Comparison of ENCODE assay signal across 12 mouse cellular contexts in genomic region chr16:21655291-21655690, GRCm38 (mm10). TPM values are rescaled to one million over a fixed set of nuclear protein-coding genes. Genes with fewer than 3 reads are reported as not detected.
DNase-seq lines count a peak whose midpoint lies in the region; ATAC-seq lines count a peak whose summit lies in the region.
"Had no signal": no experiment of that assay in that cellular context is flagged by ENCODE, and none has a peak within 500 bp of the region (broad histone marks: within the 10 kb centered on the region; RNA-seq: fewer than 3 reads in every experiment).

No protein-coding gene starts in this region.

- 0 out of 2 replicates have a peak, but pooled peaks have one; percentile 11 for ATAC-seq in forebrain, embryonic 14.5 days
- ATAC-seq: inflammation-experienced regulatory T-cells, adult 6 months had no signal

- no peaks in the 10 kb centered on the region for H3K27me3 ChIP-seq in forebrain, embryonic 14.5 days (replicated peaks; ENCODE audit: control insufficient read depth, insufficient read depth, low read length)
- H3K27me3 ChIP-seq: liver, embryonic 15.5 days had no signal

- 22% methylated on average over 6 of the region's 6 CpGs for WGBS in forebrain, embryonic 14.5 days

- intact Hi-C loops in heart, postnatal 10 days (cut with DNase I) = no loop called here

- no peak overlapping the region for H3K9ac ChIP-seq in forebrain, embryonic 14.5 days (ENCODE audit: low read length)
- H3K9ac ChIP-seq: liver, embryonic 15.5 days had no signal

- peak overlapping the region; percentile 50; the same call in 1 of the 2 replicates for H3K27ac ChIP-seq in forebrain, embryonic 14.5 days (ENCODE audit: low read depth, low read length)
- H3K27ac ChIP-seq: liver, embryonic 15.5 days had no signal

- DNase-seq in heart, adult 11 months = peak; percentile 93
- no peak for DNase-seq in heart, postnatal 10 days
- peak; percentile 39 for DNase-seq in forebrain, embryonic 14.5 days (ENCODE audit: low spot score)
- peak; percentile 54 for DNase-seq in kidney, adult 9 months
- DNase-seq in lung, postnatal 4 days = peak; percentile 50 to 69
- DNase-seq in cerebellum, adult 8-10 months = no peak
- DNase-seq in cerebellum, postnatal 4 days (ENCODE audit: low spot score in 2 of 2) = no peak
- no peak for DNase-seq in right cerebral cortex, postnatal 25 days
- DNase-seq: adrenal gland, postnatal 36 days; cerebellum, postnatal 25 days had no signal

- H3K9me3 ChIP-seq in forebrain, embryonic 14.5 days (replicated peaks; ENCODE audit: control insufficient read depth, low read length) = no peaks in the 10 kb centered on the region
- H3K9me3 ChIP-seq: liver, embryonic 15.5 days had no signal

- peaks cover 11% of the 10 kb centered on the region; the same call in 1 of the 2 replicates for H3K36me3 ChIP-seq in forebrain, embryonic 14.5 days (ENCODE audit: control insufficient read depth, insufficient read depth, low read length)
- H3K36me3 ChIP-seq: liver, embryonic 15.5 days had no signal

- no peak overlapping the region for H3K4me2 ChIP-seq in forebrain, embryonic 14.5 days (ENCODE audit: low read length)
- H3K4me2 ChIP-seq: liver, embryonic 15.5 days had no signal

- H3K4me3 ChIP-seq in forebrain, embryonic 14.5 days (ENCODE audit: low read depth, low read length) = no peak overlapping the region
- H3K4me3 ChIP-seq: liver, embryonic 15.5 days had no signal

- peaks cover 8% of the 10 kb centered on the region for H3K4me1 ChIP-seq in forebrain, embryonic 14.5 days (ENCODE audit: control insufficient read depth, insufficient read depth, low read length)
- H3K4me1 ChIP-seq: liver, embryonic 15.5 days had no signal

RNA-seq across cellular contexts. Expression of gene 2510009E07Rik, which starts 39.2 kb away (rescaled TPM):
- total RNA-seq in heart, postnatal 10 days (2021) = 10 to 100 TPM; 42.4 to 45.1 TPM
- 26.2 and 33.1 TPM in 2 replicates for polyA plus RNA-seq in forebrain, embryonic 14.5 days (2014; fragmentation: Nextera tagmentation; extraction: Ambion mirVana)

Comparison
In these comparisons a context has a peak if more than half of its experiments do, and no peak if none do; other contexts are left out.
1. DNase-seq: peak in heart, adult 11 months (single experiment), forebrain, embryonic 14.5 days (single experiment), kidney, adult 9 months (single experiment) and lung, postnatal 4 days (2 of 2); none in heart, postnatal 10 days (0 of 2), cerebellum, adult 8-10 months (single experiment), cerebellum, postnatal 4 days (0 of 2) and right cerebral cortex, postnatal 25 days (single experiment).